ENCODE assay signal across 12 mouse cellular contexts in genomic region chr4:127986491-127987075, GRCm38 (mm10). TPM values are rescaled to one million over a fixed set of nuclear protein-coding genes. Genes with fewer than 3 reads are reported as not detected.
DNase-seq lines count a peak whose midpoint lies in the region; ATAC-seq lines count a peak whose summit lies in the region.
"Had no signal": no experiment of that assay in that cellular context is flagged by ENCODE, and none has a peak within 500 bp of the region (broad histone marks: within the 10 kb centered on the region; RNA-seq: fewer than 3 reads in every experiment).

No protein-coding gene starts in this region.

- H3K27me3 ChIP-seq in forebrain, embryonic 16.5 days (replicated peaks; ENCODE audit: control insufficient read depth, insufficient read depth, low read length) = no peaks in the 10 kb centered on the region
- peaks cover 87% of the 10 kb centered on the region for H3K27me3 ChIP-seq in limb, embryonic 13.5 days

- peak overlapping the region; percentile 33 for H3K9ac ChIP-seq in forebrain, embryonic 16.5 days (replicated peaks; ENCODE audit: low read depth, low read length)
- H3K9ac ChIP-seq in limb, embryonic 13.5 days = no peak overlapping the region
- H3K9ac ChIP-seq: embryonic facial prominence, embryonic 13.5 days had no signal

- H3K4me2 ChIP-seq in forebrain, embryonic 16.5 days (ENCODE audit: low read length) = peak overlapping the region; percentile 86
- peak overlapping the region; percentile 16; the same call in 1 of the 2 replicates for H3K4me2 ChIP-seq in limb, embryonic 13.5 days (replicated peaks)

- H3K36me3 ChIP-seq in forebrain, embryonic 16.5 days (ENCODE audit: control insufficient read depth, insufficient read depth) = no peaks in the 10 kb centered on the region
- H3K36me3 ChIP-seq in limb, embryonic 13.5 days = no peaks in the 10 kb centered on the region
- H3K36me3 ChIP-seq: embryonic facial prominence, embryonic 13.5 days; G1E had no signal

- H3K27ac ChIP-seq in forebrain, embryonic 16.5 days (ENCODE audit: low read length) = peak overlapping the region; percentile 77
- no peak overlapping the region for H3K27ac ChIP-seq in limb, embryonic 13.5 days
- H3K27ac ChIP-seq: embryonic facial prominence, embryonic 13.5 days; macrophage had no signal

- H3K9me3 ChIP-seq in forebrain, embryonic 16.5 days (ENCODE audit: control insufficient read depth, low read length) = no peaks in the 10 kb centered on the region
- H3K9me3 ChIP-seq in limb, embryonic 13.5 days = no peaks in the 10 kb centered on the region
- H3K9me3 ChIP-seq: embryonic facial prominence, embryonic 13.5 days had no signal

- H3K4me1 ChIP-seq in forebrain, embryonic 16.5 days (replicated peaks; ENCODE audit: control insufficient read depth, insufficient read depth, low read length) = peaks cover 21% of the 10 kb centered on the region
- H3K4me1 ChIP-seq in limb, embryonic 13.5 days = peaks cover 3% of the 10 kb centered on the region; the same call in 1 of the 2 replicates

- H3K4me3 ChIP-seq in forebrain, embryonic 16.5 days (replicated peaks; ENCODE audit: low read length) = peak overlapping the region; percentile 81
- H3K4me3 ChIP-seq in limb, embryonic 13.5 days = peak overlapping the region; percentile 3; the same call in 1 of the 2 replicates
- H3K4me3 ChIP-seq: embryonic facial prominence, embryonic 13.5 days had no signal

- 1% methylated on average over 25 of the region's 25 CpGs for WGBS in forebrain, embryonic 16.5 days
- 3% methylated on average over 25 of the region's 25 CpGs for WGBS in limb, embryonic 13.5 days

- DNase-seq in layer of hippocampus, adult 11-12 months (ENCODE audit: low spot score) = peak; percentile 24
- no peak for DNase-seq in layer of hippocampus, adult 9-10 months (ENCODE audit: low spot score)
- peak; percentile 53 for DNase-seq in right cerebral cortex, postnatal 4 days
- DNase-seq in adrenal gland, postnatal 14 days = no peak
- no peak for DNase-seq in adrenal gland, adult (ENCODE audit: inconsistent age in 2 of 2, low spot score in 1 of 2)
- no peak for DNase-seq in lung, postnatal 25 days (ENCODE audit: low spot score)
- DNase-seq: kidney, adult 8-10 months had no signal

- ATAC-seq in forebrain, embryonic 16.5 days = peak; percentile 32
- ATAC-seq in limb, embryonic 13.5 days (ENCODE audit: low FRiP score, low read depth) = no peak

RNA-seq across cellular contexts. Expression of gene Csmd2, which starts 1.1 kb away (rescaled TPM):
- polyA plus RNA-seq in forebrain, embryonic 16.5 days (2015; fragmentation: Nextera tagmentation; extraction: Ambion mirVana) = 7.6 and 11.2 TPM in 2 replicates
- polyA plus RNA-seq in limb, embryonic 13.5 days (2015; fragmentation: Nextera tagmentation; extraction: Ambion mirVana) = 0.14 and 0.19 TPM in 2 replicates
- 0.59 and 1.6 TPM in 2 replicates for total RNA-seq in adrenal gland, postnatal 14 days (2021)
- polyA plus RNA-seq: G1E, macrophage had no signal

RNA-seq across cellular contexts. Expression of gene CK137956, which starts 15.8 kb away (rescaled TPM):
- 0.37 and 0.58 TPM in 2 replicates for polyA plus RNA-seq in forebrain, embryonic 16.5 days (2015; fragmentation: Nextera tagmentation; extraction: Ambion mirVana)
- not detected in 2 replicates for polyA plus RNA-seq in limb, embryonic 13.5 days (2015; fragmentation: Nextera tagmentation; extraction: Ambion mirVana)
- not detected in 2 replicates for total RNA-seq in adrenal gland, postnatal 14 days (2021)
- total RNA-seq: G1E had no signal
- polyA plus RNA-seq: embryonic facial prominence, embryonic 13.5 days; G1E; macrophage had no signal

Comparison
In these comparisons a context has a peak if more than half of its experiments do, and no peak if none do; other contexts are left out.
1. DNase-seq: peak in layer of hippocampus, adult 11-12 months (single experiment) and right cerebral cortex, postnatal 4 days (single experiment); none in layer of hippocampus, adult 9-10 months (single experiment), adrenal gland, postnatal 14 days (single experiment), adrenal gland, adult (0 of 2) and lung, postnatal 25 days (single experiment).